16 mouse cellular contexts compared by ENCODE assay signal in genomic region chr6:39003126-39003525, GRCm38 (mm10).
"Had no signal": no experiment of that assay in that cellular context is flagged by ENCODE, and none has a peak within 500 bp of the region (broad histone marks: within the 10 kb centered on the region; RNA-seq: fewer than 3 reads in every experiment).

No protein-coding gene starts in this region.

- H3K27me3 ChIP-seq: intestine, embryonic 15.5 days; limb, embryonic 12.5 days; neural tube, embryonic 13.5 days had no signal

- DNase-seq: layer of hippocampus, adult 9-11 months; layer of hippocampus, postnatal 36 days; lung, adult 2 months; lung, postnatal 36 days; retina, postnatal 1 day; right cerebral cortex, postnatal 4 days; spleen, adult 18-20 months; thymus, adult 2 months; thymus, postnatal 25 days had no signal

- H3K9me3 ChIP-seq: intestine, embryonic 15.5 days; limb, embryonic 12.5 days; liver, embryonic 15.5 days; midbrain, embryonic 10.5 days; neural tube, embryonic 13.5 days had no signal

- H3K36me3 ChIP-seq: intestine, embryonic 15.5 days; limb, embryonic 12.5 days; liver, embryonic 15.5 days; midbrain, embryonic 10.5 days; neural tube, embryonic 13.5 days had no signal

- H3K9ac ChIP-seq: intestine, embryonic 15.5 days; limb, embryonic 12.5 days; liver, embryonic 15.5 days; neural tube, embryonic 13.5 days had no signal

- H3K4me3 ChIP-seq: intestine, embryonic 15.5 days; limb, embryonic 12.5 days; liver, embryonic 15.5 days; midbrain, embryonic 10.5 days; neural tube, embryonic 13.5 days had no signal

- H3K4me2 ChIP-seq: intestine, embryonic 15.5 days; limb, embryonic 12.5 days; liver, embryonic 15.5 days; neural tube, embryonic 13.5 days had no signal

- ATAC-seq: intestine, embryonic 15.5 days; lung, postnatal 0 days; midbrain, embryonic 16.5 days had no signal

- H3K27ac ChIP-seq: intestine, embryonic 15.5 days; limb, embryonic 12.5 days; liver, embryonic 15.5 days; midbrain, embryonic 10.5 days; neural tube, embryonic 13.5 days had no signal
